Mouse (Mus musculus): ENCODE data around the gene Ltbp4.
A peak's percentile ranks its signal among the peaks of the same experiment; 100 is the strongest.

Ltbp4 gene

GRCm38 (mm10) chr7:27327500-27327899 lies 10.0 kb downstream of the Ltbp4 start:
- no peak for DNase-seq (ENCODE audit: low spot score)

- no peak for DNase-seq (ENCODE audit: low spot score)
Observed at GRCm38 (mm10) chr7:27326101-27326880, 11.2 kb downstream of the Ltbp4 start.

GRCm38 (mm10) chr7:27325697-27326096 lies 11.8 kb downstream of the Ltbp4 start:
- no peak for DNase-seq (ENCODE audit: low spot score)

- DNase-seq (ENCODE audit: low spot score): no peak
Observed at GRCm38 (mm10) chr7:27324928-27325327, 12.6 kb downstream of the Ltbp4 start.

GRCm38 (mm10) chr7:27324161-27324560 lies 13.3 kb downstream of the Ltbp4 start:
- no peak for DNase-seq (ENCODE audit: low spot score)

- no peak for DNase-seq (ENCODE audit: low spot score)
Observed at GRCm38 (mm10) chr7:27323001-27323400, 14.5 kb downstream of the Ltbp4 start.

- DNase-seq (ENCODE audit: low spot score): no peak
Observed at GRCm38 (mm10) chr7:27322291-27322690, 15.2 kb downstream of the Ltbp4 start.

- DNase-seq (ENCODE audit: low spot score): no peak
Observed at GRCm38 (mm10) chr7:27319411-27319810, 18.1 kb downstream of the Ltbp4 start.

- DNase-seq (ENCODE audit: low spot score): no peak
Observed at GRCm38 (mm10) chr7:27315958-27316357, 21.5 kb downstream of the Ltbp4 start.

- no peak for DNase-seq (ENCODE audit: low spot score)
Observed at GRCm38 (mm10) chr7:27314393-27314792, 23.1 kb downstream of the Ltbp4 start.

GRCm38 (mm10) chr7:27311651-27312284 lies 25.7 kb downstream of the Ltbp4 start:
- DNase-seq (ENCODE audit: low spot score): no peak

- DNase-seq (ENCODE audit: low spot score): no peak
Observed at GRCm38 (mm10) chr7:27310996-27311535, 26.4 kb downstream of the Ltbp4 start.

GRCm38 (mm10) chr7:27310306-27310705 lies 27.2 kb downstream of the Ltbp4 start:
- DNase-seq (ENCODE audit: low spot score): no peak

- no peak for DNase-seq (ENCODE audit: low spot score)
Observed at GRCm38 (mm10) chr7:27309832-27310231, 27.7 kb downstream of the Ltbp4 start.

GRCm38 (mm10) chr7:27308821-27309549 lies 28.5 kb downstream of the Ltbp4 start:
- DNase-seq (ENCODE audit: low spot score): no peak

- no peak for DNase-seq (ENCODE audit: low spot score)
Observed at GRCm38 (mm10) chr7:27307551-27307950, 29.9 kb downstream of the Ltbp4 start.

GRCm38 (mm10) chr7:27306161-27307160 lies 31.0 kb downstream of the Ltbp4 start:
- DNase-seq (ENCODE audit: low spot score): no peak

- no peak for DNase-seq (ENCODE audit: low spot score)
Observed at GRCm38 (mm10) chr7:27305091-27305730, 32.3 kb downstream of the Ltbp4 start.

GRCm38 (mm10) chr7:27302172-27302571 lies 35.3 kb downstream of the Ltbp4 start:
- DNase-seq (ENCODE audit: low spot score): peak; percentile 41

GRCm38 (mm10) chr7:27300801-27301200 lies 36.7 kb downstream of the Ltbp4 start:
- DNase-seq (ENCODE audit: low spot score): no peak

GRCm38 (mm10) chr7:27300351-27300750 lies 37.1 kb downstream of the Ltbp4 start:
- no peak for DNase-seq (ENCODE audit: low spot score)
